Mouse (Mus musculus): Measurements from ENCODE around the gene Scn5a. TPM values are rescaled to one million over a fixed set of nuclear protein-coding genes. Genes with fewer than 3 reads are reported as not detected.
A peak's percentile ranks its signal among the peaks of the same experiment; 100 is the strongest.

Scn5a gene
- polyA plus RNA-seq, 1 experiment from 2014 or later: 0.32 TPM

DNA sequence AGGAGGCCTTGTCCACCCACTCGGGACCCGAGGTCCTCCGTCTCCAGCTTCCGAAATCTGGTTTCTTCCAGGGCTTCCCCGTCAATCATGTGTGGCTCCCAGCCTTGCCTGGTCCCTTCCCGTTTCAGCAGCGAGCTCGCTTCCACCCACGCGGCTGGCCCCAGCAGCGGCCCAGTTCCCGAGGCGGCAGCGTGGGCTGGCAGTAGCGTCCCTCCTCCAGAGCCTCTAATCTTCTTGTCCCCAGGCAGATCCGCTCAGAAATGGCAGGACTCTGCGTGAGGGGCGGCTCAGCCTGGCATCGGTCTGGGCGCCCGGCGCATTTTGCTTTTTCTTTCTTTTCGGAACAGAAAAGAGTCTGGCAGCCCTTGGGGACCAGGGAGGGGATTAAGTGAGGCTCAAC lies 59.7 kb downstream of the Scn5a start:
- Histone ChIP-seq H3K4me3 (replicated peaks) (no peak overlapping the region), H3K4me2 (0 out of 2 replicates have a peak overlapping the region, but pooled peaks have one; percentile 3), H3K27ac (no peak overlapping the region), H3K27me3 (peaks cover 9% of the 10 kb centered on the region; the same call in 1 of the 2 replicates), H3K4me1 (peaks cover 24% of the 10 kb centered on the region), H3K36me3 (no peaks in the 10 kb centered on the region), H3K9me3 (replicated peaks) (no peaks in the 10 kb centered on the region), H3K9ac (no peak overlapping the region)
- ATAC-seq (replicated peaks; ENCODE audit: low FRiP score): no peak
- WGBS: 47% methylated on average over 23 of the region's 23 CpGs

DNA sequence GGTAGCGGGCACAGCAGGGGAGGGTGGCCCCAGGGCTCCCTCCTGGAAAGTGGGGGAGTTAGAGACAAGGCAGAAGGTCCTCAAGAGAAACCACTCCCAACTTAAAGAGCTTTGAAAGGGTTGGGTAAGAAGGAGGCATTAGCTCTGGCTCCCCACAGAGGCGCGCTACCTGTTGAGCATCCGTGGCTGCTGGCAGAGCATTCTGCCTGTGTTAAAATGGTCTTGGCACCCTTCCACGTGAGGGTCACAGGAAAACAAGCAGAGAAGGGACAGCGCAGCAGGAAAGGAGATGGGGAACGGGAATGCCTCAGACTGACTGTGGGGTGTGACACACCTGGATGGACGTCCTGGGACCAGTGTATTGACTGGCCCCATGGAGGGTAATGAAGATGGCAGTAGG lies 60.6 kb downstream of the Scn5a start:
- 75% methylated on average over 8 of the region's 8 CpGs for WGBS
- Histone ChIP-seq H3K9ac (no peak overlapping the region), H3K36me3 (no peaks in the 10 kb centered on the region), H3K4me3 (replicated peaks) (no peak overlapping the region), H3K4me1 (peaks cover 24% of the 10 kb centered on the region), H3K9me3 (replicated peaks) (no peaks in the 10 kb centered on the region), H3K4me2 (no peak overlapping the region), H3K27me3 (peaks cover 9% of the 10 kb centered on the region; the same call in 1 of the 2 replicates), H3K27ac (no peak overlapping the region)
- no peak for ATAC-seq (replicated peaks; ENCODE audit: low FRiP score)

DNA sequence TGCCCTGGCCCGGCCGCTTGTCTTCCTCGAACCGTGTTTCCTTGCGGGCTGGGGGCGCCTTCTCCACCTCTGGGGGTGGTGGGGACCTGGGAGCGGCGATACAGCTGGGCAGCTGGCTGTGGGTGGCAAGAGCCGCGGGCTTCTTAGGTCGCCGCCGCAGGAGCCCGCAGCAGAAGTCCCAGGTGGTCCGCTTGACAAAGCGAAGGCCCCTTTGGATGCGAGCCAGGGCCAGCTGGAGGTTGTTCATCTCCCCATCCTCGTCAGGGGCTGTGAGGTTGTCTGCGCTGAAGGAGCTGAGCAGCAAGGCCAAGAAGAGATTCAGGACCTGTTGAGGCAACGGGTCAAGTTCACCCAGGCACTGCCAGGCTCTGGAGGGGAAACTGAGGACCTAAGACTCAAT lies 61.3 kb downstream of the Scn5a start:
- 38% methylated on average over 20 of the region's 20 CpGs for WGBS
- ATAC-seq (replicated peaks; ENCODE audit: low FRiP score): no peak
- H3K4me2 ChIP-seq: 0 out of 2 replicates have a peak overlapping the region, but pooled peaks have one; percentile 27

DNA sequence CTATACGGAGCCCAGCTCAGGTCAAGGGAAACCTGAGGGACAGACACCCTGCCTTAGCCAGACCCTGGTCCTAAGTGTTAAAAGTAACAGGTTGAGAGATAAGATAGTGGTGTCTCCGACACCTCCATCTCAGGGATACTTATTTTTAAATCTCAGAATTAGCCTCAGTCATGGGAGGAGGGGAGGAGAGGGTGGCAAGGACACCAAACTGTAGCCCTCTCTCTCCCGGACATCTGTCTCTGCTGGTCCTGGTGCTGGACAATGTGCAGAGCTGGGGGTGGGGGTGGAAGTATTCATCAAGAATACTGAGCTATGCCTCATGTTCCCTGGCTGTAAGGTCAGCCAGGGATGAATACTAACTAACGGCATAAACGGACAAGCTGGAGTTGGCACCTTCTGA lies 62.0 kb downstream of the Scn5a start:
- no peak for ATAC-seq (replicated peaks; ENCODE audit: low FRiP score)
- Histone ChIP-seq H3K9me3 (replicated peaks) (no peaks in the 10 kb centered on the region), H3K4me2 (no peak overlapping the region), H3K4me3 (replicated peaks) (no peak overlapping the region), H3K4me1 (peaks cover 24% of the 10 kb centered on the region), H3K36me3 (no peaks in the 10 kb centered on the region), H3K9ac (no peak overlapping the region), H3K27me3 (peaks cover 9% of the 10 kb centered on the region; the same call in 1 of the 2 replicates), H3K27ac (no peak overlapping the region)
- WGBS: 55% methylated on average over 5 of the region's 5 CpGs

More for the DNA sequence above, 61.3 kb downstream of the Scn5a start:
- Histone ChIP-seq H3K9me3 (replicated peaks) (no peaks in the 10 kb centered on the region), H3K4me3 (replicated peaks) (no peak overlapping the region), H3K4me1 (peaks cover 24% of the 10 kb centered on the region), H3K27ac (no peak overlapping the region), H3K27me3 (peaks cover 9% of the 10 kb centered on the region; the same call in 1 of the 2 replicates), H3K9ac (no peak overlapping the region), H3K36me3 (no peaks in the 10 kb centered on the region)

DNA sequence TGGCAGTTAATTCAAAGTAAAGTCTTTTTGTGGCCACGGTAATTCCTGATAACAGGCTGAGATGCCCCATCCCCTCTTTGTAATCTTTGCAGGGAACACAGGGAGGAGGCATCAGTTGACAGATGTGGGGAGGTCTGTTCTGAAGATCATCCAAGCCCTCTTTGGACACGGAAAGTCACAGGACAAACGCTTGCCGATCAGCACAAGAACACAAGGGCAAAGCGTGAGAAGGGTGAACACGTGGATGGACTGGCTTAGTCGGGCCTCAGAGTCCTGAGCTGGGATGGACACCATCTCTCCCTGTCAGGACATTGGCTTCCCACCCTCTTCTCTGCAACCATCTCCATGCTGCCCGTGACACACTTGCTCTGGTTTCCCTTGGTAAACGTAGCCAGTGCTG lies 63.4 kb downstream of the Scn5a start:
- Histone ChIP-seq H3K4me2 (no peak overlapping the region), H3K4me3 (replicated peaks) (no peak overlapping the region), H3K27ac (no peak overlapping the region), H3K27me3 (peaks cover 9% of the 10 kb centered on the region; the same call in 1 of the 2 replicates), H3K36me3 (no peaks in the 10 kb centered on the region), H3K4me1 (peaks cover 24% of the 10 kb centered on the region), H3K9me3 (replicated peaks) (no peaks in the 10 kb centered on the region), H3K9ac (no peak overlapping the region)
- WGBS: 95% methylated on average over 9 of the region's 9 CpGs
- no peak for ATAC-seq (replicated peaks; ENCODE audit: low FRiP score)

DNA sequence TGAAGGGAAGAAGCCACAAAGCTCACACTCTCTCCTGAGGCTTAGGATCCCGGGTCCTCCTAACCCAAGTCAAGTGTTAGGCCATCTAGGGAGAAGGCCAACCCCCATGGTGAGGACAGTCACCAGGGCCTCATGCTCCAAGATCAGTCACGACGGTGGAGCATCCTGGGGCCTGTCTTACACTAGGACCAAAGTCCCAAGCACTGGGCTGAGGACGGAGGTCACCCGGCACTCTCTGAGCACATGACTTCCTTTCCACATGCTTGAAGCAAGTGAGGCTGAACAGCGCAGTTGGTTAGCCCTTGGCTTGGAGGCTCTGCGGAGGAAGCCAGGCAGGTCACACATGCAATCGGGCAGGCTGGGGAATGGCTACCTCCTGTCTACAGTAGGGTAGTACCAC lies 63.8 kb downstream of the Scn5a start:
- Histone ChIP-seq H3K27ac (no peak overlapping the region), H3K4me1 (peaks cover 24% of the 10 kb centered on the region), H3K9me3 (replicated peaks) (no peaks in the 10 kb centered on the region), H3K9ac (no peak overlapping the region), H3K4me3 (replicated peaks) (no peak overlapping the region), H3K4me2 (no peak overlapping the region), H3K36me3 (no peaks in the 10 kb centered on the region), H3K27me3 (peaks cover 9% of the 10 kb centered on the region; the same call in 1 of the 2 replicates)
- no peak for ATAC-seq (replicated peaks; ENCODE audit: low FRiP score)
- 81% methylated on average over 8 of the region's 8 CpGs for WGBS

DNA sequence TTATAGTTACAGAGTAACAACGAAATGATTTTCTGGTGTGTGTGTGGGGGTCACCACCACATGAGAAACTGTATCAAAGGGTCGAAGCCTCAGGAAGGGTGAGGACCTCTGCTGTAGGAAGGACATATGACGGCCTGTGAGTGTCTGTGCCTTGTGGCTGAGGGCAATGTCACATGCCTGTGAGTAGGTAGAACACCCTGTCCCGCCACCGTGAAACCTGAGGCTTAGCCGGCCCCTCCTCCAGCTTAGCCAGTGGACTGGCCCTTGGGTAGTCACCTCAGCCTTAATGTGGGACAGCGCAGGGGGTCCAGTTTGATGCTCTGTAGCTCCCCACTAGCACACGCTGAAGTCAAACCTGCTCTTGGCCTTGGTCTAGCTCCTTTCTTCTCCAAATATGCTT lies 65.0 kb downstream of the Scn5a start:
- H3K4me3 ChIP-seq (replicated peaks): no peak overlapping the region
- no peak overlapping the region for H3K9ac ChIP-seq
- H3K27ac ChIP-seq: no peak overlapping the region
- no peaks in the 10 kb centered on the region for H3K36me3 ChIP-seq
- no peaks in the 10 kb centered on the region for H3K9me3 ChIP-seq (replicated peaks)
- H3K4me1 ChIP-seq: peaks cover 17% of the 10 kb centered on the region
- no peak overlapping the region for H3K4me2 ChIP-seq
- 83% methylated on average over 8 of the region's 8 CpGs for WGBS
- H3K27me3 ChIP-seq: peaks cover 9% of the 10 kb centered on the region; the same call in 1 of the 2 replicates
- no peak for ATAC-seq (replicated peaks; ENCODE audit: low FRiP score)

DNA sequence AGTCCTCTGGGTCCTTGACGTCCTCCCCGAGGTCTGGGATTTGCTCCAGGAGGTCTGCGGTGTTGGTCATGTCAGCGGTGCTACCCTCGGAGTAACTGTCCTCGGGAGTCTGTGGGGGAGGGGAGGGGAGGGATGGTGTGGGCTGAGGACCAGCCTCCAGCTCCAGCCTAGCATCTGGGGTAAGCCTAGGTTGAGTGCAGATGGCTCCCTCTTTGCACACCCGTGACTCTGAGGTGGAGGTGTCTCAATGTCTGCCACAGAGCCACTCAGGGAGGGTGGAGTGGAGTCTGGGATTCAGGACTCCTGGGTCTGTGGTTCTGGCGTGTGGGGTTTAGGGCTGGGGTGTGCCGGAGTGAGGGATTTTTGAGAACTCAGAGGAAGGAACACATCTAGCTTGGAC lies 65.8 kb downstream of the Scn5a start:
- no peaks in the 10 kb centered on the region for H3K9me3 ChIP-seq (replicated peaks)
- H3K9ac ChIP-seq: no peak overlapping the region
- ATAC-seq (replicated peaks; ENCODE audit: low FRiP score): no peak
- H3K36me3 ChIP-seq: no peaks in the 10 kb centered on the region
- no peak overlapping the region for H3K4me2 ChIP-seq
- H3K27ac ChIP-seq: no peak overlapping the region
- 82% methylated on average over 9 of the region's 9 CpGs for WGBS
- peaks cover 10% of the 10 kb centered on the region for H3K4me1 ChIP-seq
- H3K4me3 ChIP-seq (replicated peaks): no peak overlapping the region
- H3K27me3 ChIP-seq: peaks cover 9% of the 10 kb centered on the region; the same call in 1 of the 2 replicates

DNA sequence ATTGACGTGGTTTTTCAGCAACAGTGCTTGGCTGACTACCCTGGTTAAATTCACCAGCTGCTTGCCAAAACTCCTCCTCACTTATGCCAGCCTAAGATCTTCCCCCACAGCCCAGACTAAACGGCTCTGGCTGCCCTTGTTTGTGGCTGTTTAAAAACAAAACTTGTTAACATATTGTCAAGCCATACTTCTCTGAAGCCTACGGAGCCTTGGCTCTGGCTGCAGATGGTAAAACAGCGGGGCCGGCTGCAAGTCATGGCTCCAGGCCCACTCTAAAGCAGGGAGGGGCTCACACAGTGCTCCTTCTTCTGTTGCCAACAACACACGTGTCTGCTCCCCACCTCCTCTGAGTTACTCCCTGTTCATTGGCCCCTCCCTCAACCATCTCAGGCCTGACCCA lies 67.9 kb downstream of the Scn5a start:
- no peaks in the 10 kb centered on the region for H3K4me1 ChIP-seq
- H3K4me2 ChIP-seq: no peak overlapping the region
- H3K4me3 ChIP-seq (replicated peaks): no peak overlapping the region
- no peak for ATAC-seq (replicated peaks; ENCODE audit: low FRiP score)
- H3K9ac ChIP-seq: no peak overlapping the region
- no peaks in the 10 kb centered on the region for H3K36me3 ChIP-seq
- 0 out of 2 replicates have a peak, but pooled peaks cover 4% of the 10 kb centered on the region for H3K9me3 ChIP-seq (replicated peaks)
- 63% methylated on average over 6 of the region's 6 CpGs for WGBS
- H3K27me3 ChIP-seq: no peaks in the 10 kb centered on the region
- no peak overlapping the region for H3K27ac ChIP-seq

DNA sequence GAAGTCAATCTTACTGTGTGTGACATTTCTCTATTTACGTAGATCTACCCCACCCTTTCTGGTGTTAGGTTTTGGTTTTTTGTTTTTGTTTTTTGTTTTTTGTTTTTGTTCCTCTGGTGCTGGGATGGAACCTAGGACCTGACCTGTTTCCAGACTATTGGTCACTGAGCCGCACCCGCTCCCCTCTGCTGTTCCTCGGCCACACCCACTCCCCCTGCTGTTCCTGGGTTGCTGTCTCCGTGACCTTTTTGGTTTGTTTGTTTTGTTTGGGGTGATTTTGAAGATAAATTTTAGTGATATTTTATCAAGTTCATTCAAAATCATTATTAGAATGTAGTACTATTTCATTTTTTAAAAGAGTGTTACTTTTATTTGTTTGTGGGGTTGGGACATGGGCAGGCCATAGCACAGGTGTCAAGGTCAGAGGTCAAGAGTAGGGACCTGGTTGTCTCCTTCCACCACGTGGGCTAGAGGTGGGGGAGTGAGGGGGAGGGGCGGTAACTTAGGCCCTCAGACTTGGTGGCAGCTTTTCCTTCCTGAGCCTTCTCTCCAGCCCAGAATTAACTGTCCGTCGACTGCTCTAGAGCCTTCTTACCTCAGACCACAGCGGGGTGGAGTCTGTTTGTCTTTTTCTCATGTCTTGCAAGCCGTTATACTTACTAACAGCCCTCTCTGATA lies 73.7 kb downstream of the Scn5a start:
- Histone ChIP-seq H3K4me2 (no peak overlapping the region), H3K36me3 (no peaks in the 10 kb centered on the region), H3K9me3 (replicated peaks) (0 out of 2 replicates have a peak, but pooled peaks cover 4% of the 10 kb centered on the region), H3K27ac (no peak overlapping the region), H3K27me3 (no peaks in the 10 kb centered on the region), H3K9ac (no peak overlapping the region), H3K4me1 (no peaks in the 10 kb centered on the region), H3K4me3 (replicated peaks) (no peak overlapping the region)
- ATAC-seq (replicated peaks; ENCODE audit: low FRiP score): no peak
- 53% methylated on average over 11 of the region's 11 CpGs for WGBS

DNA sequence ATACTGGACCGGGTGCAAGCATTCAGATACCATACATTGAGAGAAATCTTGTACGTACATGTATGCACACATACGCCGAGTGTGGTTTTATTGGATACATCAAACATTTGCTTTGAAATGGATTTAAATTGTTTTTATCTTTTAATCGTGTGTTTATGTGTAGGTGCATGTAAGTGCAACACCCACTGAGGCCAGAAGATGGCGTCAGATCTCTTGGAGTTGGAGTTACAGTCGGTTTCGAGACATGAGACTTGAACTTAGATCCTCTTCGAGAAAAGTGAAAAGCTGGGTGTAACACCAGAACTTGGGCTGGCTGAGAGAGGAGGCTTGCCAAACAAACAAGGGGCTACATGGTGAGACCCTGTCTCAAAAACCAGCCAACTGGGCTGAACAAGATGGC lies 75.2 kb downstream of the Scn5a start:
- 94% methylated on average over 9 of the region's 9 CpGs for WGBS
- no peak overlapping the region for H3K9ac ChIP-seq
- no peaks in the 10 kb centered on the region for H3K36me3 ChIP-seq
- H3K27ac ChIP-seq: no peak overlapping the region
- 0 out of 2 replicates have a peak, but pooled peaks cover 4% of the 10 kb centered on the region for H3K9me3 ChIP-seq (replicated peaks)
- no peak overlapping the region for H3K4me3 ChIP-seq (replicated peaks)
- ATAC-seq (replicated peaks; ENCODE audit: low FRiP score): no peak
- H3K27me3 ChIP-seq: no peaks in the 10 kb centered on the region
- peaks cover 3% of the 10 kb centered on the region; the same call in 1 of the 2 replicates for H3K4me1 ChIP-seq
- H3K4me2 ChIP-seq: no peak overlapping the region

DNA sequence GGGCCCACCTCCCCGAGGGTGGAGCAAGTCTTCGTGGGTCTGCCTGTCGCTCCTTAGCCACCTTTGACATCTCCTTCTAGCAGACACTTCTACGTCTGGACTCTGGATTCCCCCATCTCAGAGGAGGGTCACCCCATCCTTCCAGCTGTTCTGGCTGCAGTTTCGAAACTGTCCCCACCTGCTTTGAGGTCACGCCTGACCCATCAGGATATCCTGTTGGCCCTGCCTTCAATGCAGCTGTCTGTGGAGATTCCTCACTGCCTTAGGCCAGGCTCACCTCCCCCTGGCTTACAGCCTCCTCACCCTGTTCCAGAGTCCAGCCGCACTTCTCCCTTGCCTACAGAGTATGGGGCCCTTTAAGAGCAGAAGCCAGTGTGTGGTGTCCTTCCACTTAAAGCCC lies 79.9 kb downstream of the Scn5a start:
- 65% methylated on average over 7 of the region's 7 CpGs for WGBS
- Histone ChIP-seq H3K4me2 (no peak overlapping the region), H3K36me3 (no peaks in the 10 kb centered on the region), H3K4me3 (replicated peaks) (no peak overlapping the region), H3K27me3 (no peaks in the 10 kb centered on the region), H3K27ac (no peak overlapping the region), H3K9ac (no peak overlapping the region), H3K9me3 (replicated peaks) (no peaks in the 10 kb centered on the region), H3K4me1 (peaks cover 26% of the 10 kb centered on the region)
- ATAC-seq (replicated peaks; ENCODE audit: low FRiP score): no peak

DNA sequence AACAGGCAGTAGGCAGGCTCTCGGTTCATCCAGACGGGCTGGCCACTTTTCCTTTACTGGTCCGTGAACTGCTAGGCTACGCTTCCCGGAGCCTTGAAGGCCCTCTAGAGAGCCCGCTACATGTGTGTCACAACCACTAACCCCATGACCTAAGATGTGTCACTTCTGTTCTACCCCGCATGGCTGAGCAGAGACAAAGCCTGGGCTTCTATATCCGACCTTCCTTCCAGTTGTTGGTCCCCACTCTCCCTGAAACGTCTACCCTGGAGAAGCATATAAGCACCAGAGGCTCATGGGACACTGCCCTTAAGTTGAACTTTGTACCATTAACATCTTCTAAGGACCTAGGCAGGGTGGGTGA lies 80.6 kb downstream of the Scn5a start:
- Histone ChIP-seq H3K36me3 (no peaks in the 10 kb centered on the region), H3K4me3 (replicated peaks) (no peak overlapping the region), H3K4me2 (no peak overlapping the region), H3K27ac (no peak overlapping the region), H3K27me3 (no peaks in the 10 kb centered on the region), H3K9ac (no peak overlapping the region), H3K4me1 (peaks cover 26% of the 10 kb centered on the region), H3K9me3 (replicated peaks) (no peaks in the 10 kb centered on the region)
- 82% methylated on average over 9 of the region's 9 CpGs for WGBS
- no peak for ATAC-seq (replicated peaks; ENCODE audit: low FRiP score)
